Mouse (Mus musculus): ENCODE measurements around the gene Cdkl5. TPM values are rescaled to one million over a fixed set of nuclear protein-coding genes. Genes with fewer than 3 reads are reported as not detected.
A peak's percentile ranks its signal among the peaks of the same experiment; 100 is the strongest.

Gene Cdkl5
- total and polyA plus RNA-seq, 2 experiments from 2014 or later = 1.7 to 3.3 TPM

DNA sequence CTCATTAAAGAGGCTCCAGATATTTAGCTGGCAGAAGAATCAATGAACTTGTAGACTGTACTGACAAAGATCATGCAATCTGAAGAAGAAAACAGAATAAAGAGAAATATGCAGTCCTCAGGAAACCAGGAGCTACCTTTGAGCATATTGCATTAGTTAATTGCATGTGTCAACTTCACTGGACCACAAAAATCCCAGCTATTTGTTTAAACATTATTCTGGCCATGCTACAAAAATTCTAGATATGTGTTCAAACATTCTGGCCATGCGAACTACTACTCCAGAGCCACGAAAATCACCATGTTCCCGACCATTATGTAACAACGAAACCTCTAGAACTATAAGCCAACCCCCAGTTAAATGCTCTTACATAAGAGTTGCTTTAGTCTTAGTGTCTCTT lies 49.8 kb downstream of the Cdkl5 start:
- H3K9me3 ChIP-seq (replicated peaks; ENCODE audit: control insufficient read depth, low read length) = no peaks in the 10 kb centered on the region
- TF ChIP-seq EP300 (IDR thresholded peaks at IDR 0.05; ENCODE audit: low read depth) (no peak), CTCF (IDR thresholded peaks at IDR 0.05; ENCODE audit: low read depth) (no peak)
- no peak overlapping the region for H3K9ac ChIP-seq (replicated peaks; ENCODE audit: low read depth, low read length)
- no peaks in the 10 kb centered on the region for H3K27me3 ChIP-seq (ENCODE audit: control insufficient read depth, insufficient read depth, low read length)
- H3K4me3 ChIP-seq (ENCODE audit: low read depth, low read length) = no peak overlapping the region
- no peak overlapping the region for H3K4me2 ChIP-seq (ENCODE audit: low read depth, low read length)
- no peak overlapping the region for H3K27ac ChIP-seq (ENCODE audit: low read depth)
- DNase-seq (ENCODE audit: low spot score) (no peak), ATAC-seq (ENCODE audit: insufficient read depth, low read depth) (no peak)
- no peaks in the 10 kb centered on the region for H3K36me3 ChIP-seq (replicated peaks; ENCODE audit: control insufficient read depth, insufficient read depth, low read length)
- no peaks in the 10 kb centered on the region for H3K4me1 ChIP-seq (ENCODE audit: control insufficient read depth, insufficient read depth)
- 75% methylated on average over 4 of the region's 4 CpGs for WGBS

DNA sequence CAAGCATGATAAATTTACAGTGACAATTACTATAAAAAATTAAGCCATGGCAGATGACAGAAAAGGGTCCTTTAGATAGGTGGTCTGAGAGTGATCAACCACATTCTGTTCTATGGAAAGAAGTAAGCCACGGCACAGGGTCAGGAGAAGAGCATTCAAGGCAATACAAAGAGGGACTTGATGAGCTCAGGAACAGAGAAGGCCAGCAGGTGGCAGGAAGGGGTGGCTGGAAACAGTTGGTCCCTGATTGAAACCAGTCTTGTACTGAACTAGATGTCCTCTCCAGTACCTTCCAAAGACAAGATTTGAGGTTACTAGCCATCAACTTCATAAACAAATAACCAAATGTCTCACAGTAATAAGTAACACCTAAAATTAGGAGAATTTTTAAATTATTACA lies 59.0 kb downstream of the Cdkl5 start:
- Histone ChIP-seq H3K4me3 (ENCODE audit: low read depth, low read length) (no peak overlapping the region), H3K9me3 (replicated peaks; ENCODE audit: control insufficient read depth, low read length) (no peaks in the 10 kb centered on the region), H3K9ac (replicated peaks; ENCODE audit: low read depth, low read length) (no peak overlapping the region), H3K27me3 (ENCODE audit: control insufficient read depth, insufficient read depth, low read length) (no peaks in the 10 kb centered on the region), H3K27ac (ENCODE audit: low read depth) (no peak overlapping the region), H3K4me1 (ENCODE audit: control insufficient read depth, insufficient read depth) (no peaks in the 10 kb centered on the region), H3K36me3 (replicated peaks; ENCODE audit: control insufficient read depth, insufficient read depth, low read length) (no peaks in the 10 kb centered on the region), H3K4me2 (ENCODE audit: low read depth, low read length) (no peak overlapping the region)
- 39% methylated on average over 1 of the region's 1 CpGs for WGBS
- DNase-seq (ENCODE audit: low spot score) (no peak), ATAC-seq (ENCODE audit: insufficient read depth, low read depth) (no peak)
- TF ChIP-seq CTCF (IDR thresholded peaks at IDR 0.05; ENCODE audit: low read depth) (peak; percentile 42), EP300 (IDR thresholded peaks at IDR 0.05; ENCODE audit: low read depth) (no peak)

DNA sequence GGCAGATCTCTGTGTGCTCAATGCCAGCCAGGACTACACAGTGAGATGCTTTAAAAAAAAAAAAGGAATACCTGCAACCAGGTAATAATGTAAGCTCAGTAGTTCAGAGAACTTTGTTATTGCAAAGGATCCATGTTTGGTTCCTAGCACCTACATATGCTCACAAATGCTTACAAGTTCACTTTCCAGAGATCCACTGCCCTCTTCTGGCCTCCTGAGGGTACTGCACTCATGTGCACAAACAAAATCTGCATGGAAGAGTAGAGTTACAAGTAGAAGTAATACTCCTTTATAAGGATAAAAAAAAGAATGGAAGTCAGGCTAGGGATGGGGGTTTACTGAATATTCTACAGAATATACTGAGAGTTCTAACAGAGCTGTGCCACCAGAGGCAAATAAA lies 63.8 kb downstream of the Cdkl5 start:
- no peak overlapping the region for H3K4me3 ChIP-seq (ENCODE audit: low read depth, low read length)
- H3K9me3 ChIP-seq (replicated peaks; ENCODE audit: control insufficient read depth, low read length) = no peaks in the 10 kb centered on the region
- TF ChIP-seq EP300 (IDR thresholded peaks at IDR 0.05; ENCODE audit: low read depth) (no peak), CTCF (IDR thresholded peaks at IDR 0.05; ENCODE audit: low read depth) (peak; percentile 22; the same call in 1 of the 2 replicates)
- H3K4me1 ChIP-seq (ENCODE audit: control insufficient read depth, insufficient read depth) = no peaks in the 10 kb centered on the region
- no peak overlapping the region for H3K9ac ChIP-seq (replicated peaks; ENCODE audit: low read depth, low read length)
- H3K27me3 ChIP-seq (ENCODE audit: control insufficient read depth, insufficient read depth, low read length) = no peaks in the 10 kb centered on the region
- H3K4me2 ChIP-seq (ENCODE audit: low read depth, low read length) = no peak overlapping the region
- no peaks in the 10 kb centered on the region for H3K36me3 ChIP-seq (replicated peaks; ENCODE audit: control insufficient read depth, insufficient read depth, low read length)
- ATAC-seq (ENCODE audit: insufficient read depth, low read depth) (no peak), DNase-seq (ENCODE audit: low spot score) (no peak)
- no peak overlapping the region for H3K27ac ChIP-seq (ENCODE audit: low read depth)

DNA sequence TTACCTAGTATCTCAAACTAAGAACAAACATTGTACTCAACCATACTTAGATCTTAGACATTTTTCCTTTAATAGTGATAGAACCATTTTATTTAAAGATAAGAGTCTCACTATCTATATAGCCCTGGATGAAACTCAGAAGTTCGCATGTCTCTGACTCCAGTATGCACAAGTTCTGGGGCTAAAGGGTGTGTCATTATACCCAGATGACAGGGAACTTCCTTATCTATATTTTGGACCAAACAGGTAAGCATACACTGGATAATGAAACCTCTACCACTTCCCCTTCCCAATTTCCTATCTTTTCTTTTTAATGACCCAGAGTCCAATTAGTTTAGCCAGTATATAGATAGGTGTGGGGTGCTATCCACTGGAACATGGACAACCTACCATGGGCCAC lies 65.6 kb downstream of the Cdkl5 start:
- Histone ChIP-seq H3K27me3 (ENCODE audit: control insufficient read depth, insufficient read depth, low read length) (no peaks in the 10 kb centered on the region), H3K4me2 (ENCODE audit: low read depth, low read length) (no peak overlapping the region), H3K4me3 (ENCODE audit: low read depth, low read length) (no peak overlapping the region), H3K9me3 (replicated peaks; ENCODE audit: control insufficient read depth, low read length) (no peaks in the 10 kb centered on the region), H3K4me1 (ENCODE audit: control insufficient read depth, insufficient read depth) (no peaks in the 10 kb centered on the region), H3K36me3 (replicated peaks; ENCODE audit: control insufficient read depth, insufficient read depth, low read length) (no peaks in the 10 kb centered on the region), H3K27ac (ENCODE audit: low read depth) (no peak overlapping the region), H3K9ac (replicated peaks; ENCODE audit: low read depth, low read length) (no peak overlapping the region)
- WGBS = 83% methylated on average over 1 of the region's 1 CpGs
- DNase-seq (ENCODE audit: low spot score) = no peak
- ATAC-seq (ENCODE audit: insufficient read depth, low read depth) = no peak
- TF ChIP-seq CTCF (IDR thresholded peaks at IDR 0.05; ENCODE audit: low read depth) (no peak), EP300 (IDR thresholded peaks at IDR 0.05; ENCODE audit: low read depth) (no peak)

DNA sequence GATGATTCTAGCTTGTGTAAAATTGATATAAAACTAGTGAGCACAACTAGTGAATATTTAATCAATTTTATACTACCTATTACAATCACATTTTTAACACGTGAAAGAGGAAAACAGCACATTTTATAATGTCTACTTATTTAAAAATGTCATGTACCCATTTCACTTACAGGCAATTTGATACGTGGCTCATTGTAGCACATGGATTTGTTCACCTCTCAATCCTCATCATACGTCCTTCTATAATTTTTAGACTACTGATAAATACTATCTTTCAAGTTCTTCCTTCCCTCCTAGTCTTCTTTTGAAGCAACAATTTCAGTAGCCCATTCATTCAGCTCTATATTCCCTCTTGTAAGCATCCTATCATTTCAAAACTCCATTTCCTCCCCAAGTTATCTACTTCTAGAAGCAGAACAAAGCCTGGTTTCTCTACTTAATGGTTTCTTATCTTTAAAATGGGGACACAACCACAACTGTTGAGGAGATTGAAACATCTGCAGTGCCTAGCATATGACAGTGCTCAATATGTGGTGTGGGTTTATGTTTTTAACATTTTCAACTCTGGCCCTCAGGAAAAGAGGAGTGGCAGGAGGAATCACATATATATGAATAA lies 75.4 kb downstream of the Cdkl5 start:
- Histone ChIP-seq H3K36me3 (replicated peaks; ENCODE audit: control insufficient read depth, insufficient read depth, low read length) (no peaks in the 10 kb centered on the region), H3K4me2 (ENCODE audit: low read depth, low read length) (no peak overlapping the region), H3K9me3 (replicated peaks; ENCODE audit: control insufficient read depth, low read length) (no peaks in the 10 kb centered on the region), H3K27me3 (ENCODE audit: control insufficient read depth, insufficient read depth, low read length) (no peaks in the 10 kb centered on the region), H3K9ac (replicated peaks; ENCODE audit: low read depth, low read length) (no peak overlapping the region), H3K4me1 (ENCODE audit: control insufficient read depth, insufficient read depth) (no peaks in the 10 kb centered on the region), H3K4me3 (ENCODE audit: low read depth, low read length) (no peak overlapping the region), H3K27ac (ENCODE audit: low read depth) (no peak overlapping the region)
- WGBS = 82% methylated on average over 3 of the region's 3 CpGs
- TF ChIP-seq CTCF (IDR thresholded peaks at IDR 0.05; ENCODE audit: low read depth) (no peak), EP300 (IDR thresholded peaks at IDR 0.05; ENCODE audit: low read depth) (no peak)
- DNase-seq (ENCODE audit: low spot score) = no peak
- ATAC-seq (ENCODE audit: insufficient read depth, low read depth) = no peak

DNA sequence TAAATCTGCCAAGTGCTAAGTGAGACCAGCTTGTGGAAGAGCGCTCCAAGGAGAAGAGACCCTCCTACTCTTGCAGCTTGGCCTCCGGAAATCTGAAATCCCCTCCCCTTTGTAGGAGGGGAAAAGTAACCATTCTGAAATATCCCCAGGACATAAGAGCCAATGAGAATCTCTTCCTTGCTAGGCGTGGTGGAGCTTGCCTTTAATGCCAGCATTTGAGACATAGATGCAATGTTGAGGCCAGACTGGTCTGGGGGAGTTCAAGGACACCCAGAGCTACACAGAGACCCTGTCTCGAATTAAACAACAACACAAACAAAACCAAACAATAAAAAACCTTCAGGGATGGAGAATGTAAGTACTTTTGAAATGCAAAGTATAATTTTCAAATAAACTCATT lies 87.6 kb downstream of the Cdkl5 start, which contains the start of gene Gja6:
Gene Gja6, minus strand, starts transcription at position 101 of the 400 bp plus-strand sequence.
- TF ChIP-seq EP300 (IDR thresholded peaks at IDR 0.05; ENCODE audit: low read depth) (no peak), CTCF (IDR thresholded peaks at IDR 0.05; ENCODE audit: low read depth) (no peak)
- DNase-seq (ENCODE audit: low spot score) = no peak
- Histone ChIP-seq H3K9ac (replicated peaks; ENCODE audit: low read depth, low read length) (no peak within 1 kb of the TSS), H3K9me3 (replicated peaks; ENCODE audit: control insufficient read depth, low read length) (no peaks in the 10 kb centered on the region), H3K27me3 (ENCODE audit: control insufficient read depth, insufficient read depth, low read length) (no peaks in the 10 kb centered on the region), H3K4me2 (ENCODE audit: low read depth, low read length) (no peak within 1 kb of the TSS), H3K36me3 (replicated peaks; ENCODE audit: control insufficient read depth, insufficient read depth, low read length) (no peaks in the 10 kb centered on the region), H3K4me1 (ENCODE audit: control insufficient read depth, insufficient read depth) (no peaks in the 10 kb centered on the region), H3K4me3 (ENCODE audit: low read depth, low read length) (no peak within 1 kb of the TSS), H3K27ac (ENCODE audit: low read depth) (no peak within 1 kb of the TSS)
- ATAC-seq (ENCODE audit: insufficient read depth, low read depth) = no peak
- 61% methylated on average over 4 of the region's 4 CpGs for WGBS

Measured in heart, postnatal 0 days (tissue).